Mouse (Mus musculus) gastrocnemius, postnatal 25 days (tissue): ENCODE results near the gene 4930442H23Rik. TPM values are rescaled to one million over a fixed set of nuclear protein-coding genes. Genes with fewer than 3 reads are reported as not detected.
"Not testable (repeated sequence)": the region's sequence is repeated elsewhere in the genome, so short reads cannot be mapped to it uniquely, and the experiment has no call there.

Source experiments
- DNase-seq: peaks from one replicate; pipeline ENCODE4 v3.0.0; 2022
- total RNA-seq, 2 experiments: library from RNA; stranded (reverse); gene quantifications; 1 replicate in 1 of 2; 2 replicates in 1 of 2; pipeline ENCODE4 v1.2.3; 2021

The 4930442H23Rik gene
- total RNA-seq, 2 experiments from 2014 or later: not detected

DNA sequence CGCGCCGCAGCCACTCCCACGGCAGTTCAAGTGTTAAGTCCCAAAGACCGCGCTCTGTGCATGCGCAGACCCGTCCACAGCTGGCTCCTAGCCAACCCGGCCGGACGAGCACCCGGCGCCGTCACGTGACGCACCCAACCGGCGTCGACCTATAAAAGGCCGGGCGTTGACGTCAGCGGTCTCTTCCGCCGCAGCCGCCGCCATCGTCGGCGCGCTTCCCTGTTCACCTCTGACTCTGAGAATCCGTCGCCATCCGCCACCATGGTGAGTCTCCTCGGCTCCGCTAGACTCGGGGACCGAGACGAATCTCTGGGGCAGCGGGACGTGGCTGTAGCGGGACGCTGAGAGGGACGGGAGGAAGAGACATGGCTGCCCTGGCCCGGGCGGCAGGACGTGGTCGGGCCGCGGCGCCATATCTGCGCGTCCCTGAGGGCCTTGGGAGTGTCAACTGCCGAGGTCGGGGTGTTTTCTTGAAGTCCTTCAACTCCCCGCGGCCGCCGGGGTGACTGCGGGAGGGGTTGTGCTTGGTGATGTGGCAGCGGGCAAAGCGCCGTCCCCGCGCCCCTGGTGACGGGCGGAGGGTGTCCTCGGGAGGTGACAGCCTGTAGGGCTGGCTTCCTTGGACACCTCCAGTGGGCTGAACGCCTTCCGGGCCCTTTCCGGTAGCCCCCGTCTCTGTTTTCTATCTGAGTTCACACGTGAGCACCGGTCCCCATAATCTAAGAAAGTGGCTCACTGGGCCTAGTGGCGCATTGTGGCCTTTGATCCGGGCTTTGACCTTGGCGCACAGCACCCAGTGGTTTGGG lies 7.0 kb downstream of the 4930442H23Rik start, which contains the start of gene Eef2:
Gene Eef2 (plus strand): TSS at position 166 of the 806 bp plus-strand sequence.
- DNase-seq: peak; percentile 97

DNA sequence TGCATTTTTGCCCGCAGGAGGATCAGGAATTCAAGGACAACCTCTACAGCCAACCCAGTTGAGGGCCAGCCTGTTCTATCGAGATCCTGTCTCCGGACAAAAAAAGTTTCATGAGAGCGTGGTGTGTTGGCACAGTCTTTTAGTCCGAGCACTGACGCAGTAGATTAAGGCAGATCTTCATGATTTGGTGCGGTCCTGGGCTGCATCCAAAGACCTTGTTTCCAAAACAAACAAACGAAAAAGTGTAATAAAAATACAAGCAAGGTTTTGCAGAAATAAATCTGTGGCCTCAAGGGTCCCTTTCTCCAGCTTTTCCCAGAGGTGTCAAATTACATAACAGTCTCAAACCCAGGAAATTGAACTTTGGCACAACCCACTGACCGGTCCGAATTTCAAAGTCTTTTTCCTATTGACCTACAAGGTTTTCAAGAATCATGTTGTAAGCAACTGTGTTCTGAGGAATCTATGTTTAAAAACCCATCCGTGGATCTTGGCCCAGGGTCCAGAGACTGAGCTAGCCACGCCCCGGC lies 7.6 kb downstream of the 4930442H23Rik start:
- no peak for DNase-seq

DNA sequence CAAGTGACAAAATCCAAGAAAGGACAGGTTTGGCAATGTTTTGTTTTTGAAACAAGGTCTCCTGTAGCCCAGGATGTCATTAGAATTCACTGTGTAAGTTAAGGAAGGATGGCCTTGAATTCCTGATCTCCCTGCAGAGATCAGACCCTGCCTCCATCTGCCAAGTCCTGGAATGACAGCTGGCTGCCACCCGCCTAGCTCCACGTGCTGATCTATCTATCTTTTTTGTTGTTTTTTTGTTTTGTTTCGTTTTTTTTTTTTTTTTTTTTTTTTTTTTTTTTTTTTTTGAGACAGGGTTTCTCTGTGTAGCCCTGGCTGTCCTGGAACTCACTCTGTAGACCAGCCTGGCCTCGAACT lies 8.3 kb downstream of the 4930442H23Rik start:
- not testable (repeated sequence) for DNase-seq

DNA sequence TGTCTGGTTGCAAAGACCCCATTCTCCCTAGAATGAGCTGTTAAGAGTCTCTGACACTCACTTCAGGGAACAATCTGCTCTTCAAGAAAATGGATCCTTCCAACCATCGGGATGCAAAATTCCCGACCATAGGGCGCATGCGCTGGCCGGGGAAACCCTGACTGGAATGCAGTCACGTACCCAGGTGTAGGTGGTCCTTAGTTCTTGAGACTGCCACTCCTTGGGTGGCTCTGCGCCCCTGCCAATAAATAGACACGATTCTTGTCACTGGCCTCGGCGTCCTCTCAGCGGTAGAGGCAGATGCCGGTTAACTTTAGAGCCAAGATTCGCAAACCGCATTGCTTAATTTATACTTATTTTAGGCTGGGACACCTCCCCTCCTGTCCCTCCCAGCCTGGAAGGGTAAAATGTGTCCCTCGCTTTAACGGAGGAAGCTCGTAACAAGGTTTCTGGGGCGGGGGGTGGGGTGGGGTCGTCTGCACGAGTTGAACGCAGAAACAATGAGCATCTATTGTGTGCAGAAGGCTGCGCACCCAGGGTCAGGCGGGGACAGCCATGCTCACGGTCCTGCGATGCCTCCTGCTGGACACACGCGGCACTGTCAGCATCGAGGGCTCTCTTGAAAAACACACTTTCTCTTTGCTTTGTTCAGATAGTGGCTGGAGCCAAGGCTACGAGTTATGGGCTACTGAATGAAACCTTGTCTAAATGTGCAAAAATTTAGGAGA lies 8.9 kb downstream of the 4930442H23Rik start:
- DNase-seq: peak; percentile 82

DNA sequence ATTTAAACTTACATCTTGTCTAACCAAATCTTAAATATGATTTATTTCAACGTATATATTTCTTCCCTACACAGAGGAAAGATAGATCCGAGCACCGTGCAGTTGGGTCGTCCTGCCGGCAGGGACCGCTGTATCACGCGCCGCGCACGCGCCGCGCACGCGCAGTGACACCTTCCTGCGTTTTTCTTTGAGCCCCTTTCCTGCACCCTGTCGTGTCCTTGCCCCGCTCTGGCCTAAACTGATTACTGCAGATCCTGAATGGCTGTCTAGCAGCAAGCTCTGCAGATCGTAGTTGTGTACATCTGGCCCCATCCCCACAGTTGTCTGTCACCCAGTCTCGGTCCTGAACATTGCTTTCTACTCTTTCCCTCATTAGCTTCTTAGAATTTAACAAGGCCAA lies 10.5 kb downstream of the 4930442H23Rik start:
- DNase-seq: peak; percentile 78

DNA sequence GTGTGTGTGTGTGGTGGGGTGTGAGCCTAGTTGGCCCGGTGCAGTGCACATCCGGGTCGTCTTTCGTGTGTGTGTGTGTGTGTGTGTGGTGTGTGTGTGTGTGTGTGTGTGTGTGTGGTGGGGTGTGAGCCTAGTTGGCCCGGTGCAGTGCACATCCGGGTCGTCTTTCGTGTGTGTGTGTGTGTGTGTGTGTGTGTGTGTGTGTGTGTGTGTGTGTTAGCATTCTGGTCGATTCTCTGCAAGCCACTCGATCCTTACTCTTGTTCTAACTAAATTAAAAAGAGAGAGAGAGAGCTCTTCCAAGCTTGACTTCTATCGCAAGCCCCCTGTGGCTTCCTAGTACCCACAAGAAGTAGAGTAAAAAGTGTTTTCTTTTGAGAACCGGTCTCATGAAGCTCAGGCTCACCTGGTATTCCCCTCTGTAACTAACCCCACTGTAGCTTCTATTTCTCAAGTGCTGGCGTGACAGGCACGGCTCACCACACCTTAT lies 14.2 kb downstream of the 4930442H23Rik start:
- DNase-seq: not testable (repeated sequence)

DNA sequence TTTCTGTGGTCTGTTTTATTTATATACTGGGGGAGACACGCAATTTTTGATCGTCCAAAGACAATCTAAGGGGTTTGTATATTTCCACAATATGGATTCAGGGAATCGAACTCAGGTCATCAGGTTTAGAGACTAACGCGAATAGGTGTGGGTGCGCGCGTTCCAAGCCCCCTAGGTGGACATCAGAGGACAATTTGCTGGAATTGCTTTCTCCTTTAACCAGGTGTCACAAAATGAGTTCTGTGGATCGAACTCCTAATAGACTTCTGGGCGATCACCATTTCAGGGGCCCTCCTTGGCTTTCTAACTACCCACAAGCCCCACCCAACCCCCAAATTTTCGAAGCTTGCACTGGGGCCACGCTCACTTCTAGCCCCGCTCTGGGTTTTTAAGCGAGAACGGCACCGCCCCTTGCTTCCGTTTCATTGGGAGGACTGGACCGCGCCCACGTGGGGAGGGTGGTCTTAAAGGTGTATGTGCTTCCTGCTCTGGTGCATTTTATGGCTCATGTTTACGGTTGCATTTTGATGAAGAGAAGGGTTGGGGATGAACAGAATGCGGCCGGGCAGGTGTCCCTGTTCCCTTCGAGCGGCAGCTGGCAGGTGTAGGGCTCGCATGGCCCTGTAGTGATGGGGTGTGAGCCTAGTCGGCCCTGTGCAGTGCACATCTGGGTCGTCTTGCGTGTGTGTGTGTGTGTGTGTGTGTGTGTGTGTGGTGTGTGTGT lies 15.0 kb downstream of the 4930442H23Rik start:
- peak; percentile 84 for DNase-seq

DNA sequence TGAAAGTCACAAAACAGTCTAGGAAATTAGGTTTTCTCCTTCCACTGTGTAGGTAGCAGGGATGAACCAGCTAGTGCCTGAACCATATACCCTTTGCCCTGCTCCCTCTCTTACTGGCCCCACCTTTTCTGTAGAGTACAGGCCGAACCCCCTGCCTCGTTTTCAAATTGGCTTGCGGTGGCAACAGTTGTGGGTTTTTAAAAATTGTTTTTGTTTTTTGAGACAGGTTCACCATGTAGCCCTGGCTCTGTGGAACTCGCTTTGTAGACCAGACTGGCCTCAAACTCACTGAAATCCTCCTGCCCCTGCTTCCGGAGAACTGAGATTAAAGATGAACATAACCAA lies 15.6 kb downstream of the 4930442H23Rik start:
- no peak for DNase-seq

DNA sequence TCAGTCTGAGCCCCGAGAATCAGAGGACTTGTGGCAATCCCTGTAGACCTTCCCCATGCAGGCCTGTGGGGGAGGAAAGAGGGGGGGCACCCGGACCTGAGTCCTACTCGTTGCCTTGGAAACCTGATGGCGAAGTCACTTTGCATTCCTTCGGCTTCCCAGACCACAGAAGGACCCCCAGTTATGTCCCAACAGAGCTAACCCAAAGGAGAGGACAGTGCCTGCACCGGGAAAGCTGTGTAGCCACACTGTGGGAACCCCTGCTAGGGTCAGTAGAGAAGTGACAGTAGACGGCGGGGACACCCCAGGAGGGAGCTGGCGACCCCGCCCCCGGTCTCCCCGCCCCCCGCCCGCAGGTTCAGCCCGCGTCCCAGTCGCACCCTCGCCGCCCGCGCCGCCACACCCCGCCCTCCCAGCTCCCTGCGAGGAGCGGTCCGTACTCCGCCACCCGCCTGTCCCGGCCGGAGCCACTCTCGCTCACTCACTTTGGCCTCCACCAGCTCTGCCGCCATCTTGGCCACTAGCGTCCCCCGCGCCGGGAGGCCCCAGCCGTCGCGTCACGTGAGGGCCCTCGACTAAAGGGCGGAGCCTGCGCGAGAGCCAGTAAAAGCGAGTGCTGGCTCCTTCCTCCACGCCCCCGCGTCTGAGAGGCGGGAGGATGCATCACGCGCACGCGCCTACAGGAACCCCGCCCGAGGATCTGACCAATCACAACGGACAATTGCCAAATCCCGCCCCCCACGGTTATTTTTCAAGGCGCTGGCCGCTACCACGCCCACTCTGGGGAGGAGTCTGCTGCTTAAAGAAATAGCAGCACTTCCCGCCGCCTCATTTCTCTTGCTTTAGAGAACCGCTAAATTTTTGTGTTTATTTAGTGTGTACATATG lies 16.2 kb downstream of the 4930442H23Rik start, which contains the start of gene Pias4:
Gene Pias4 (minus strand): TSS at position 724 of the 887 bp plus-strand sequence.
- peak; percentile 100 for DNase-seq

DNA sequence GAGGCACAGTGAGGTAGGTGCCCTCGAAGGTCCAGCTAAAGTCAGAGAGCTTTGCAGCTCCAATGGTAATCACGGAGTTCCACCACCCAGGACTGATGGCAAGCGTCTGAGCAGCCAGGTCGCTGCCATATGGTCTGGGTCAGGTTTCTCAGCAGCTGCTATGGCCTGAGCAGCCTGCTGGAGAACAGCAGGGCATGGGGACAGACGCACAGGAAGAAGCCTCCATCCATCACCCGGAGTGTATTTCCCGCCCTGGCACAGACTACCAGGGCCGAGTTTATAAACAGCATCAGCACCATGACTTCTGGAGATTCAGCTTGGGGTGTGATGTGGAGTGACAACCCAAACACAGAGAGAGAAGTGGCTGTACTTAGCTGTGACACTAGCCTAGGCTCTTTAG lies 18.5 kb downstream of the 4930442H23Rik start:
- no peak for DNase-seq

DNA sequence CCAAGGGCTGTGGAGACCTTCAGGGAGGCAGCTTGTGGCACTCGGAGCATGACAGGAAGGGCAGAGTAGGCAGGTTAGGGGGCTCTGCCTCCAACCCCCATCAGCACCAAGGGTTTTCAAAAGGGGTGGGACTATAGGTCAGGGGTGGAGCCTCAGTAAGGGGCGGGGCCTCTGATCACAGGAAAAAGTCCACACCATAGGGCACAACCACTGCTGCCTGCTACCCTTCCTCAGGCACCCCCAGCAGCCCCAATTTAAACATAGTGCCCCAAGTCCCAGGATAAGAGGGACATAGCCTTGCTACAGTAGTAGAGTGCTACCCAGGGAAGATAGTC lies 21.4 kb downstream of the 4930442H23Rik start:
- no peak for DNase-seq

DNA sequence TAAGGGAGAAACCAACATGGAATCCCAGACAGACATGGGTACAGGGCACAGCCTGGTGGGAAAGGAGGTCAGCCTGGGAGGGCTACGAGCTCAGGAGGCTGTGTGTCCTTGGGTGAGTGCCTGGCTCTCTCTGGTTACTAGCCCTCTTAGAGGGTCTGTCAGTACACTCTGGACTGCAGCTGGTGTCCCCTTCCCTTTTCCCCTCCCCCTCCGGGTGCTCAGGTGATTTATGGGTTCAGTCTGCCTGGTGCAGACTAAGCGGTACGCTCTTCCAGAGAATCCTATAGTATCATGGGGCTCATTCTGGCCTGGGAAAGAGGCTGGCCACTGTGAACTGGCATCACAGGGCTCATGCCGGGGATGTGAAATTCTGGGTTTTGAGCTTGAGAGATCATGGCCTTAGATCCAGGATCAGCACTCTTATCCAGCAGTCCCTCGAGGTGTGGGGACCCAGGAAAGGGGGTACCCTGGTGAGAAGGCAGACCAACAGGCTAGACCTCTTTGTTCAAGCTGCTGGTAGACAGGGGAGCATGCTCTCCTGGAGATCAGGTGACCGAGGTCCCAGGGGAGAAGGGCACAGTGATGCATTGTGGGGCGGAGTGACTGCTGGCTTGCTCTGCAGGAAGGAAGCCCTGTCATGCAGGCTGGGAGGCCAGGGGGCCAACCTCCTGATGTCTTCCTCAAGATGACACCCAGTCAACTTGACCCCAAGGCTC lies 21.9 kb downstream of the 4930442H23Rik start:
- no peak for DNase-seq

DNA sequence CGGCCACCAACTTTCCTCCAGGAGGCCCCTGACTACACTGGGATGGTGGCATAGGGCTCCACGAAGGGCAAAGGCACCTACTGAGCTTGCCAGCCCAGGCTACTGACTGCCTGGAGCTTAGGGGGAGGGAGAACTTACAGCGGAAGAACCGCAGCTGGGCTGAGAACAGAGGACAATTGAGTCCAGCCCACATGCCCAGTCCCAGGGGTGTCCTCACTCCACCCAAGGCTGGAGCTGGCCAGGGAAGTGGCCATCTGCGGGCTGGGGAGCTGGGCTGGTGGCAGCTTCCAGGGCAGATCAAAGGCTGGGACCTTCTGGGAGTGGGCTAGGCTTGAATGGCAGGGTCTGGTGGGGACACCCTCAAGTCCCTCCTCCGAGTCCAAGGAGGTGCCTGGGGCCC lies 28.9 kb downstream of the 4930442H23Rik start:
- DNase-seq: no peak

DNA sequence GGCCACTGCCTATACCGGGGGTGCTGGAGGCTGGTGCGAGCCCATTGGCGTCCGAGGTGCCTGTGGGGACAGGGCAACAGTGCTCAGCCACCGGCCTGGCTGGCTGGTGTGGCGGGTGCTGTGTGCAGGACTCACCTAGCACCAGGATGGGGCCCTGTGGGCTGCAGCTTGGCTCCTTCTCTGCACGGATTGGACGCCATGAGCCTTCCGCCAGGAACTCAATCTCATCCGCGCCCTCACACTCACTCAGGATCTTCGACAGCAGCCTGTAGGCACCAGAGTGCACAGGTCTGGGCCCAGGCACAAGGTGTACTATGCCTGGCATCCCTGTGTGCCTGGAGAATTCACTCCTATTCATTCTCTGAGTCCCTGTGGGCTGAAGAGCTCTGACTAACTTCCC lies 29.3 kb downstream of the 4930442H23Rik start:
- no peak for DNase-seq

DNA sequence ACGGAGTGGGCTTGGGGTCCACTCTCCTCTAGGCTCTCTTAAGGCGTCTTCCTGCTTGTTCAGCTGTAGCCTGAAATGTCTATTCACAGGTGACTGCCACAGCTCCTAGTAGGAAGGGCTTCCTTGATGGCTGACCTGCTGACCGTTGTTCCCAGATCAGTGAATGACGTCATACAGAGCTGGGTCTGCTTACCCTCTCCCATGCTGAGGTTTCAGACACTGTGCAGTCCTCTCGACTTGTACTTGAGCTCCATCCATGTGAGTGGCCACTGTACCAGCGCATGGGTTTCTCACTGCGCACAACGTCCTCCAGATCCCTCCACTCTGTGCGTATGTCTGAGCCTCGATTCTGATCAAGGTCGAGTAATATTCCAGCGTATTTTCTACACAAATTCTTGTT lies 31.0 kb downstream of the 4930442H23Rik start:
- DNase-seq: no peak

DNA sequence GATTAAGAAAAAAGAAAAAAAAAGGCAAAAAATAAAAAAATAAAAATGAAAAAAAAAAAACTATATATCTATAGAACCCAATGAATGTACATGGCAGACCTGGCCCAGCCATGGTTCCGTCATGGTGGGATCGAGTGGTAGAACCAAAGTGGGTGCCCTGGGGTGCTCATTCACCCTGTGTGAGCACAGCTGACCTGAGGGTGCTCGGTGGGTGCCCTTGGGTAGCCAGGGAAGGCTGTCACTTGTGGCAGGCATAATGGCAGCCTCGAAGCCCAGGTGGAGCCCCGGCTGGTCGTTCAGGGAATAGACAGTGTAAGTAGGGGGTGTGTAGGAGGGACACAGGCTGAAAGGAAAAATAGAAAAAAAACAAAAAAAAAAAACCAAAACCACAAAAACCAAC lies 32.4 kb downstream of the 4930442H23Rik start:
- DNase-seq: no peak

DNA sequence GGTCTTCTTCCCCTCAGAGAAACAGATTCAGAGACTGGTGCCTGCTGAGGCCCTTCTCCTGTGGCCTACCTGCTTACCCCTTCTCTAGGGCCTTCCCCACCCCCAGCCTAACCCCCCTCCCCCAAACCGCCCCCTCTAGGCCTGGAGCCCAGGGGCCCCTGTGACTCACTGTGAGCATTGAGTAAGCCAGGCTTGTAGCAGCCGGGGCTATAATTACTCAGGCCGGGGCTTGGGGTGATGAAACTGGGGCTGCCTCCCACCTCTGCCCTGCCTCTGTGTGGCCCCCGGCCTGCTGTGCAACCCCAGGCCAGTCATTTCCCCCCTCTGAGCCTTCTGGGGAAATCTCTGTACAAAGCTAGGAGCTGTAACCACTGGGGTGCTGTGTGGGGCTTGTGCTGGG lies 37.4 kb downstream of the 4930442H23Rik start:
- DNase-seq: no peak

DNA sequence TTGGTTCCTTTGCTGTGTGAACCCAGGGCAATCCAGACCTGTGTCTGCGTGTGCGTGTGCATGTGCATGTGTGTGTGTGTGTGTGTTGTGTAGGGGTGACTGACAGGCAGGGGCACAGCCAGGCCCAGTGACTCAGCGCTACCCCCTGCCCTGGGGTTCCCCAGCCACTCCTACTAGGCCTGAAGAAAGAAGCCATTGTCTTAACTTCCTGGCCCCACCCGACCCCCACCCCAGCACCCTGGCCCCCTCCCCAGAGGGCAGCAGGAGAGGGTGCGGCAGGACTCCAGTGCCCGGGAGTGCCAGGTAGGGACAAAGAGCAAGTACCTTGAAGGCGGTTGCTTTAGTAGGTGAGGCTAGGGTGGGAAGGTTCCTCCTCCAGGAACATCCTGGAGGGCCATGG lies 37.9 kb downstream of the 4930442H23Rik start:
- DNase-seq: no peak

DNA sequence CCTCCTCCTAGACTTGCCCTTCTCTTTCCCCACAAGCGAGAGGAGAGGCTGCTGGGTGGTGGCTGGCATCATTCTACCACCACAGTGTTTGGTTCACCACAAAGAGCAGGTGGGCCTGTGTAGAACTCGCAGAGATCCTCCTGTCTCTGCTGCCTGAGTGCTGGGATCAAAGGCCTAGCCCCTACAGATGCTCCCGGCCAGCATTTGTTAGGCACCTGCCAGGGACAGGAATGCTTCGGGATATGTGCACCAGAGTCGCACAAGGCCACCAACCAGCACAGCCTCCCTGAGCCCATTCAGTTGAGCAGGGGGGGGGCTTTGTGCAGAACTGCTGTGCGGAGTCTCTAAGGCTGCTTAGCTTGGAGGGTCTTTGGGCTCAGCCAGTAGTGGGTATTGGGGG lies 38.3 kb downstream of the 4930442H23Rik start:
- DNase-seq: no peak

DNA sequence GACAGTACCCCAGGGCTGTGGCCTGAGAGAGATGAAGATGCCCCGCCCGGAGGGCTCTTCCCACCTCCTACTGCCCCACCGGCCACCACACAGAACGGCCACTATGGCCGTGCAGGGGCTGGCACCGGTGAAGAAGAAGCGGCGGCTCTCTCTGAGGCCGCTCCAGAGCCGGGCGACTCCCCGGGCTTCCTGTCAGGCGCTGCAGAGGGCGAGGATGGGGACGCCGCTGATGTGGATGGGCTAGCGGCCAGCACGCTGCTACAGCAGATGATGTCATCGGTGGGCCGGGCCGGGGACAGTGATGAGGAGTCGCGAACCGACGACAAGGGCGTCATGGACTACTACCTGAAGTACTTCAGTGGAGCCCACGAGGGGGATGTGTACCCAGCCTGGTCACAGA lies 39.0 kb downstream of the 4930442H23Rik start:
- no peak for DNase-seq
